Mouse (Mus musculus): ENCODE results near the gene Atp1a1. TPM values are rescaled to one million over a fixed set of nuclear protein-coding genes. Genes with fewer than 3 reads are reported as not detected.

Gene Atp1a1
- polyA plus RNA-seq (2017; shearing (Covaris generic)) = 111 TPM

GRCm38 (mm10) chr3:101604550-101605223, at the start of gene Atp1a1:
Gene Atp1a1 (minus strand): TSS chr3:101604684.

Other genes with a start within 250 kb of the Atp1a1 start
- 2.5 TPM for gene Igsf3, start 227.6 kb downstream of the Atp1a1 start, polyA plus RNA-seq (2017; shearing (Covaris generic))
- not detected for gene Mab21l3, start 244.3 kb upstream of the Atp1a1 start, polyA plus RNA-seq (2017; shearing (Covaris generic))